ENCODE assay signal across 19 mouse cellular contexts in genomic region chr2:105428467-105428866, GRCm38 (mm10). TPM values are rescaled to one million over a fixed set of nuclear protein-coding genes. Genes with fewer than 3 reads are reported as not detected.
A peak's percentile ranks its signal among the peaks of the same experiment; 100 is the strongest.
DNase-seq lines count a peak whose midpoint lies in the region; ATAC-seq and TF ChIP-seq lines count a peak whose summit lies in the region.
"Had no signal": no experiment of that assay in that cellular context is flagged by ENCODE, and none has a peak within 500 bp of the region (broad histone marks: within the 10 kb centered on the region; RNA-seq: fewer than 3 reads in every experiment).

No protein-coding gene starts in this region.

- H3K4me1 ChIP-seq in hindbrain, embryonic 11.5 days (replicated peaks; ENCODE audit: control insufficient read depth, insufficient read depth, low read length): no peaks in the 10 kb centered on the region
- no peaks in the 10 kb centered on the region; the same call in 1 of the 2 replicates for H3K4me1 ChIP-seq in hindbrain, embryonic 14.5 days (replicated peaks; ENCODE audit: control insufficient read depth, insufficient read depth, low read length)
- H3K4me1 ChIP-seq in midbrain, embryonic 16.5 days (ENCODE audit: control insufficient read depth, insufficient read depth, low read length): peaks cover 5% of the 10 kb centered on the region; the same call in 1 of the 2 replicates
- no peaks in the 10 kb centered on the region for H3K4me1 ChIP-seq in midbrain, postnatal 0 days (ENCODE audit: insufficient read depth, low read length)

- H3K36me3 ChIP-seq in hindbrain, embryonic 11.5 days (ENCODE audit: control insufficient read depth, insufficient read depth, low read length): no peaks in the 10 kb centered on the region
- no peaks in the 10 kb centered on the region for H3K36me3 ChIP-seq in hindbrain, embryonic 14.5 days (replicated peaks; ENCODE audit: control insufficient read depth, insufficient read depth)
- no peaks in the 10 kb centered on the region for H3K36me3 ChIP-seq in midbrain, embryonic 16.5 days (ENCODE audit: control insufficient read depth, insufficient read depth, low read length)
- no peaks in the 10 kb centered on the region for H3K36me3 ChIP-seq in midbrain, postnatal 0 days (ENCODE audit: insufficient read depth, low read length)
- H3K36me3 ChIP-seq: forebrain, embryonic 12.5 days; G1E; limb, embryonic 12.5 days; liver, embryonic 15.5 days; lung, embryonic 15.5 days had no signal

- H3K27me3 ChIP-seq in hindbrain, embryonic 11.5 days (ENCODE audit: control insufficient read depth, insufficient read depth, low read length): no peaks in the 10 kb centered on the region
- H3K27me3 ChIP-seq in hindbrain, embryonic 14.5 days (ENCODE audit: control insufficient read depth, insufficient read depth, low read length): peaks cover 17% of the 10 kb centered on the region
- H3K27me3 ChIP-seq in midbrain, embryonic 16.5 days (ENCODE audit: control insufficient read depth, insufficient read depth, low read depth, low read length): peaks cover 8% of the 10 kb centered on the region
- H3K27me3 ChIP-seq in midbrain, postnatal 0 days (ENCODE audit: insufficient read depth, low read length): no peaks in the 10 kb centered on the region
- H3K27me3 ChIP-seq: Patski had no signal

- no peak overlapping the region for H3K4me2 ChIP-seq in hindbrain, embryonic 11.5 days (replicated peaks; ENCODE audit: low read depth, low read length)
- no peak overlapping the region for H3K4me2 ChIP-seq in hindbrain, embryonic 14.5 days (replicated peaks)
- peak overlapping the region; percentile 7; the same call in 1 of the 2 replicates for H3K4me2 ChIP-seq in midbrain, embryonic 16.5 days (ENCODE audit: low read length)
- H3K4me2 ChIP-seq in midbrain, postnatal 0 days (ENCODE audit: low read depth, low read length, poor library complexity, severe bottlenecking): no peak overlapping the region
- H3K4me2 ChIP-seq: forebrain, embryonic 12.5 days; limb, embryonic 12.5 days; lung, embryonic 15.5 days had no signal

- H3K9ac ChIP-seq in hindbrain, embryonic 11.5 days (ENCODE audit: low read depth, low read length): no peak overlapping the region
- H3K9ac ChIP-seq in hindbrain, embryonic 14.5 days: no peak overlapping the region
- no peak overlapping the region for H3K9ac ChIP-seq in midbrain, embryonic 16.5 days (ENCODE audit: low read depth, low read length)
- H3K9ac ChIP-seq in midbrain, postnatal 0 days (replicated peaks; ENCODE audit: low read length, poor library complexity, severe bottlenecking): no peak overlapping the region
- H3K9ac ChIP-seq: forebrain, embryonic 12.5 days; limb, embryonic 12.5 days; liver, embryonic 15.5 days; lung, embryonic 15.5 days had no signal

- no peak for TF ChIP-seq CTCF in midbrain, postnatal 0 days (IDR thresholded peaks at IDR 0.05)

- 18% methylated on average over 6 of the region's 6 CpGs for WGBS in hindbrain, embryonic 11.5 days
- WGBS in hindbrain, embryonic 14.5 days: 26% methylated on average over 6 of the region's 6 CpGs
- 14% methylated on average over 6 of the region's 6 CpGs for WGBS in midbrain, embryonic 16.5 days
- WGBS in midbrain, postnatal 0 days: 24% methylated on average over 6 of the region's 6 CpGs

- peak; percentile 27 for DNase-seq in embryo, embryonic 11 days
- DNase-seq in embryo, embryonic 9.5 days (ENCODE audit: extremely low spot score): no peak
- DNase-seq in hindbrain, embryonic 11.5 days (ENCODE audit: low spot score): peak; percentile 31
- DNase-seq in hindbrain, embryonic 14.5 days (ENCODE audit: low spot score): no peak
- DNase-seq in midbrain, postnatal 0 days (ENCODE audit: low spot score): no peak
- peak; percentile 23 for DNase-seq in mesoderm, embryonic 11.5 days (ENCODE audit: low read depth, low spot score)
- no peak for DNase-seq in kidney, adult 8-10 months

- ATAC-seq in hindbrain, embryonic 11.5 days (ENCODE audit: low FRiP score): no peak
- no peak for ATAC-seq in hindbrain, embryonic 14.5 days (ENCODE audit: low FRiP score)
- ATAC-seq in midbrain, embryonic 16.5 days: no peak
- no peak for ATAC-seq in midbrain, postnatal 0 days (ENCODE audit: low FRiP score)
- ATAC-seq: intestine, postnatal 0 days; Patski had no signal

- no peak overlapping the region for H3K27ac ChIP-seq in hindbrain, embryonic 11.5 days (ENCODE audit: low read depth, low read length)
- no peak overlapping the region for H3K27ac ChIP-seq in hindbrain, embryonic 14.5 days
- H3K27ac ChIP-seq in midbrain, embryonic 16.5 days (ENCODE audit: low read length): no peak overlapping the region
- H3K27ac ChIP-seq in midbrain, postnatal 0 days (ENCODE audit: low read depth, low read length): no peak overlapping the region
- H3K27ac ChIP-seq: forebrain, embryonic 12.5 days; gastrocnemius, adult 2 months; left cerebral cortex, adult 2 months; limb, embryonic 12.5 days; liver, embryonic 15.5 days; lung, embryonic 15.5 days; stomach, postnatal 0 days had no signal

- no peak overlapping the region for H3K4me3 ChIP-seq in hindbrain, embryonic 11.5 days (ENCODE audit: low read depth, low read length)
- H3K4me3 ChIP-seq in hindbrain, embryonic 14.5 days (replicated peaks; ENCODE audit: low read length): no peak overlapping the region
- no peak overlapping the region for H3K4me3 ChIP-seq in midbrain, embryonic 16.5 days (ENCODE audit: low read depth, low read length)
- H3K4me3 ChIP-seq in midbrain, postnatal 0 days (ENCODE audit: low read depth, low read length): no peak overlapping the region
- H3K4me3 ChIP-seq: forebrain, embryonic 12.5 days; gastrocnemius, adult 2 months; left cerebral cortex, adult 2 months; limb, embryonic 12.5 days; liver, embryonic 15.5 days; lung, embryonic 15.5 days; megakaryocyte, embryonic 14.5 days had no signal

- no peaks in the 10 kb centered on the region for H3K9me3 ChIP-seq in hindbrain, embryonic 11.5 days (ENCODE audit: control insufficient read depth, low read length)
- no peaks in the 10 kb centered on the region for H3K9me3 ChIP-seq in hindbrain, embryonic 14.5 days (ENCODE audit: control insufficient read depth, low read length)
- H3K9me3 ChIP-seq in midbrain, embryonic 16.5 days (replicated peaks; ENCODE audit: control insufficient read depth, low read length, poor library complexity, severe bottlenecking): no peaks in the 10 kb centered on the region
- no peaks in the 10 kb centered on the region for H3K9me3 ChIP-seq in midbrain, postnatal 0 days (ENCODE audit: low read length)
- H3K9me3 ChIP-seq: forebrain, embryonic 12.5 days; G1E; limb, embryonic 12.5 days; liver, embryonic 15.5 days; lung, embryonic 15.5 days; megakaryocyte, embryonic 14.5 days had no signal

RNA-seq across cellular contexts. Expression of gene Rcn1, which starts 29.3 kb away (rescaled TPM):
- polyA plus RNA-seq in hindbrain, embryonic 11.5 days (2014; fragmentation: Nextera tagmentation; extraction: Ambion mirVana): 69.7 and 123 TPM in 2 replicates
- 61.2 and 67.4 TPM in 2 replicates for polyA plus RNA-seq in hindbrain, embryonic 14.5 days (2014; fragmentation: Nextera tagmentation; extraction: Ambion mirVana)
- 63.8 and 65.7 TPM in 2 replicates for polyA plus RNA-seq in midbrain, embryonic 16.5 days (2015; fragmentation: Nextera tagmentation; extraction: Ambion mirVana)
- total RNA-seq in midbrain, postnatal 0 days (2014; rRNA removed): 31.0 and 36.5 TPM in 2 replicates
- 56.1 and 58.3 TPM in 2 replicates for polyA plus RNA-seq in midbrain, postnatal 0 days (2015; fragmentation: Nextera tagmentation; extraction: Ambion mirVana)

Comparison
In these comparisons a context has a peak if more than half of its experiments do, and no peak if none do; other contexts are left out.
1. DNase-seq: peak in embryo, embryonic 11 days (single experiment), hindbrain, embryonic 11.5 days (single experiment) and mesoderm, embryonic 11.5 days (single experiment); none in embryo, embryonic 9.5 days (single experiment), hindbrain, embryonic 14.5 days (single experiment), midbrain, postnatal 0 days (single experiment) and kidney, adult 8-10 months (0 of 2).